Mouse (Mus musculus) embryo, embryonic 11 days (tissue): ENCODE data around the gene Prickle2.

Experiments used
- DNase-seq: peaks from one replicate; pipeline ENCODE4 v3.0.0-alpha.2; 2015

Prickle2 gene

GRCm38 (mm10) chr6:92665530-92665989 lies 40.4 kb downstream of the Prickle2 start:
- peak; percentile 73 for DNase-seq

GRCm38 (mm10) chr6:92663885-92664284 lies 42.1 kb downstream of the Prickle2 start:
- DNase-seq: no peak

GRCm38 (mm10) chr6:92663433-92663832 lies 42.5 kb downstream of the Prickle2 start:
- DNase-seq: no peak

- DNase-seq: no peak
These were observed 56.9 kb downstream of the Prickle2 start for GRCm38 (mm10) chr6:92649063-92649462.

- peak; percentile 27 for DNase-seq
These were observed 57.4 kb downstream of the Prickle2 start for GRCm38 (mm10) chr6:92648571-92648970.

- no peak for DNase-seq
These were observed 63.0 kb downstream of the Prickle2 start for GRCm38 (mm10) chr6:92642929-92643328.

- no peak for DNase-seq
These were observed 64.0 kb downstream of the Prickle2 start for GRCm38 (mm10) chr6:92641956-92642355.

GRCm38 (mm10) chr6:92640896-92641295 lies 65.1 kb downstream of the Prickle2 start:
- no peak for DNase-seq

- DNase-seq: no peak
These were observed 69.5 kb downstream of the Prickle2 start for GRCm38 (mm10) chr6:92636431-92636830.

GRCm38 (mm10) chr6:92634876-92635468 lies 71.0 kb downstream of the Prickle2 start:
- DNase-seq: no peak

GRCm38 (mm10) chr6:92630991-92631390 lies 75.0 kb downstream of the Prickle2 start:
- no peak for DNase-seq

- DNase-seq: no peak
These were observed 78.2 kb downstream of the Prickle2 start for GRCm38 (mm10) chr6:92627711-92628110.

GRCm38 (mm10) chr6:92627048-92627617 lies 78.8 kb downstream of the Prickle2 start:
- no peak for DNase-seq

GRCm38 (mm10) chr6:92625923-92626322 lies 80.0 kb downstream of the Prickle2 start:
- DNase-seq: no peak

- DNase-seq: no peak
These were observed 81.6 kb downstream of the Prickle2 start for GRCm38 (mm10) chr6:92624306-92624705.

- no peak for DNase-seq
These were observed 88.8 kb downstream of the Prickle2 start for GRCm38 (mm10) chr6:92617183-92617582.

- no peak for DNase-seq
These were observed 91.2 kb downstream of the Prickle2 start for GRCm38 (mm10) chr6:92614771-92615170.

GRCm38 (mm10) chr6:92612151-92612769 lies 93.7 kb downstream of the Prickle2 start:
- no peak for DNase-seq

GRCm38 (mm10) chr6:92609682-92610235 lies 96.2 kb downstream of the Prickle2 start:
- DNase-seq: peak; percentile 41

- no peak for DNase-seq
These were observed 96.9 kb downstream of the Prickle2 start for GRCm38 (mm10) chr6:92609078-92609477.

- DNase-seq: no peak
These were observed 100.8 kb downstream of the Prickle2 start for GRCm38 (mm10) chr6:92605156-92605555.

GRCm38 (mm10) chr6:92596340-92596739 lies 109.6 kb downstream of the Prickle2 start:
- no peak for DNase-seq

- no peak for DNase-seq
These were observed 116.4 kb downstream of the Prickle2 start for GRCm38 (mm10) chr6:92589381-92590065.
